Mouse (Mus musculus): ENCODE data around the gene Ttc41.

Gene Ttc41

DNA sequence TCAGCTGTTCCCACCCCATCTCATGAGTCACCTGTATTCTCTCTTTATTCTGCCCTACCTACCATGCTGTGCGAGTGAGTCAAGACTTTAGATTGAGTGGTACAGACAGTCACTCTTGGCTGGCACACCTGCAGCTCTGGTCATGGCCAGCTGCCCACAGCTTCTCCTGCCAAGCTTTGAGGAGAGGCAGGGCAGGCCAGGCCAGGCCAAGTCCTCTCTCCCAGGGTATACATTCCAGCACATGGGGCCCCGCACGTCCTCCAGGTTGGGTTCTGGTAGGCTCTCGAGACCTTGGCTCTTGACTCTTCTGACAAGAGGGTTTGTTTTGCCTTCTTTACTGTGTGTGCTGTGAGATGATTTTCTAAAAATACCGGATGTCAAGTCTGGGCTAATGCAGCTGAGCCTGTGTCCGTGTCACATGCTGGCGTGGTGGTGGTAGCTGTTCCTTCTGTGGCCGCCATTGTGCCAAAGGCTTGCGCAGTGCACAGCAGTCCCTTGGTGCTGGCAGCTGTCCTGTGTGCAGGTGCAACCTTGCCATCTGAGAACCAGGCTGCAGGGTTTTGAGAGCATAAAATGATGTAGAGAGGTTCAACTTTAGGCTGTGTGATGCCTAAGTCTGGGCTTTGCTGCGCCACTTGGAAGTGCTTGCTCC is 120.4 kb downstream of the Ttc41 start:
- DNase-seq (ENCODE audit: low spot score in 2 of 2), result no peak

Data from frontal cortex, postnatal 10 days (tissue).